In genomic region chr17:45296363-45296762, GRCm38 (mm10) we compare ENCODE assay signal across 20 mouse cellular contexts.
A peak's percentile ranks its signal among the peaks of the same experiment; 100 is the strongest.
DNase-seq lines count a peak whose midpoint lies in the region; ATAC-seq and TF ChIP-seq lines count a peak whose summit lies in the region.
"Had no signal": no experiment of that assay in that cellular context is flagged by ENCODE, and none has a peak within 500 bp of the region (broad histone marks: within the 10 kb centered on the region; RNA-seq: fewer than 3 reads in every experiment).

No protein-coding gene starts in this region.

- intact Hi-C loops in left cerebral cortex, adult 2 months (cut with DNase I), result loop anchor here (5.0 kb wide), 1 partner anchor 76 kb away; no protein-coding TSS in a partner anchor

- peak; percentile 42 for TF ChIP-seq CTCF in left cerebral cortex, adult 2 months (IDR thresholded peaks at IDR 0.05)

- ATAC-seq in CD4-positive, CD25-positive, alpha-beta regulatory T cell, adult 4 months, result no peak
- ATAC-seq in megakaryocyte-erythroid progenitor cell, adult 5-6 weeks (replicated peaks; ENCODE audit: low FRiP score, low TSS enrichment, poor library complexity, severe bottlenecking), result no peak
- ATAC-seq: intestine, embryonic 15.5 days; midbrain, embryonic 16.5 days had no signal

- peak; percentile 53 for DNase-seq in CD4-positive, CD25-positive, alpha-beta regulatory T cell, adult 2 months (ENCODE audit: low read depth, low spot score)
- DNase-seq in left cerebral cortex, adult 2 months (ENCODE audit: extremely low spot score in 1 of 2, low spot score in 2 of 2), result no peak
- DNase-seq in left cerebral cortex, adult 8-10 months (ENCODE audit: low spot score in 2 of 2), result no peak
- peak; percentile 30 for DNase-seq in ES-CJ7 (ENCODE audit: low read depth, low spot score)
- DNase-seq in c-Kit-positive CD71-positive TER-119-positive erythroid progenitor cells, embryonic 14.5 days (ENCODE audit: low spot score), result peak; percentile 4
- DNase-seq in spleen, adult 18-20 months, result no peak
- DNase-seq: adrenal gland, postnatal 10 days; cerebellum, postnatal 25 days; heart, postnatal 36 days; kidney, postnatal 36 days; liver; thymus, postnatal 14 days had no signal

- H3K4me3 ChIP-seq in left cerebral cortex, adult 2 months, result no peak overlapping the region
- H3K4me3 ChIP-seq: forebrain, embryonic 10.5 days; intestine, embryonic 15.5 days; neural tube, embryonic 13.5 days; stomach, embryonic 15.5 days had no signal

- no peak overlapping the region for H3K27ac ChIP-seq in left cerebral cortex, adult 2 months
- H3K27ac ChIP-seq: forebrain, embryonic 10.5 days; intestine, embryonic 15.5 days; macrophage; neural tube, embryonic 13.5 days; stomach, embryonic 15.5 days had no signal

Comparison
In these comparisons a context has a peak if more than half of its experiments do, and no peak if none do; other contexts are left out.
1. DNase-seq: peak in CD4-positive, CD25-positive, alpha-beta regulatory T cell, adult 2 months (single experiment), ES-CJ7 (single experiment) and c-Kit-positive CD71-positive TER-119-positive erythroid progenitor cells, embryonic 14.5 days (single experiment); none in left cerebral cortex, adult 2 months (0 of 2), left cerebral cortex, adult 8-10 months (0 of 2) and spleen, adult 18-20 months (0 of 2).